Mouse (Mus musculus) neural tube, embryonic 11.5 days (tissue): ENCODE data around the gene Gm11985. TPM values are rescaled to one million over a fixed set of nuclear protein-coding genes. Genes with fewer than 3 reads are reported as not detected.

Source experiments
- ATAC-seq: fragments of 200-750 bp; cut with Nextera tagmentation; 2 replicates; pipeline ENCODE4 v1.8.0; 2017; ENCODE audit warnings: moderate number of reproducible peaks, mild to moderate bottlenecking, moderate TSS enrichment, moderate library complexity; ENCODE audit not compliant: insufficient read depth, low FRiP score, low TSS enrichment
- DNase-seq: peaks from one replicate; pipeline ENCODE4 v3.0.0-alpha.2; 2015; ENCODE audit warnings: low spot score
- H3K27ac ChIP-seq: fragments of 300-500 bp; sonication (generic); 2 replicates; pipeline ENCODE4 v1.5.1; 2014; ENCODE audit warnings: low read depth, mild to moderate bottlenecking, low read length
- H3K27me3 ChIP-seq: fragments of 300-500 bp; sonication (generic); 2 replicates; pipeline ENCODE4 v1.6.1; 2014; ENCODE audit warnings: mild to moderate bottlenecking, low read length, mixed read lengths; ENCODE audit not compliant: control insufficient read depth, insufficient read depth
- H3K36me3 ChIP-seq: fragments of 300-500 bp; sonication (generic); 2 replicates; pipeline ENCODE4 v1.6.1; 2014; ENCODE audit warnings: mild to moderate bottlenecking, low read length, moderate library complexity, mixed read lengths; ENCODE audit not compliant: control insufficient read depth, insufficient read depth
- H3K4me1 ChIP-seq: fragments of 300-500 bp; sonication (generic); 2 replicates; pipeline ENCODE4 v1.6.1; 2014; ENCODE audit warnings: low read length, mixed read lengths; ENCODE audit not compliant: control insufficient read depth, insufficient read depth
- H3K4me2 ChIP-seq: fragments of 300-500 bp; sonication (generic); 2 replicates; pipeline ENCODE4 v1.6.1; 2014; ENCODE audit warnings: low read depth, mild to moderate bottlenecking, moderate library complexity
- H3K4me3 ChIP-seq: fragments of 300-500 bp; sonication (generic); 2 replicates; pipeline ENCODE4 v1.5.1; 2014; ENCODE audit warnings: low read depth, low read length
- H3K9ac ChIP-seq: fragments of 300-500 bp; sonication (generic); 2 replicates; pipeline ENCODE4 v1.6.1; 2014; ENCODE audit warnings: mild to moderate bottlenecking, low read length
- H3K9me3 ChIP-seq: fragments of 300-500 bp; sonication (generic); 2 replicates; pipeline ENCODE4 v1.6.1; 2016; ENCODE audit warnings: low read length; ENCODE audit not compliant: control insufficient read depth
- WGBS: fragments of 180-500 bp; shearing (Covaris S2); extraction: QIAGEN DNeasy Blood & Tissue Kit; methylation state at CpG from one replicate; pipeline ENCODE4 v1.1.7; 2014; 5-methylcytosine and 5-hydroxymethylcytosine counted together
- polyA plus RNA-seq: library from polyadenylated mRNA; unstranded; fragments of >200 nt; fragmentation: Nextera tagmentation; extraction: Ambion mirVana; gene quantifications from 2 replicates; pipeline ENCODE4 v1.2.1, GENCODE M21; 2014

Gm11985 gene
- polyA plus RNA-seq, 1 experiment from 2014 or later = not detected

GRCm38 (mm10) chr11:7158196-7158595 is 30.2 kb downstream of the Gm11985 start:
- no peak for DNase-seq
- no peaks in the 10 kb centered on the region for H3K27me3 ChIP-seq
- no peak overlapping the region for H3K4me3 ChIP-seq
- WGBS = 91% methylated on average over 6 of the region's 6 CpGs
- no peak overlapping the region for H3K4me2 ChIP-seq
- H3K27ac ChIP-seq = no peak overlapping the region
- no peak overlapping the region for H3K9ac ChIP-seq
- H3K36me3 ChIP-seq = no peaks in the 10 kb centered on the region
- no peaks in the 10 kb centered on the region for H3K9me3 ChIP-seq
- ATAC-seq = no peak
- no peaks in the 10 kb centered on the region for H3K4me1 ChIP-seq

- no peak overlapping the region for H3K4me3 ChIP-seq
- no peak for ATAC-seq
- no peaks in the 10 kb centered on the region for H3K27me3 ChIP-seq
- no peak for DNase-seq
- no peaks in the 10 kb centered on the region for H3K4me1 ChIP-seq
- WGBS = 62% methylated on average over 4 of the region's 4 CpGs
- H3K36me3 ChIP-seq = no peaks in the 10 kb centered on the region
- no peak overlapping the region for H3K27ac ChIP-seq
- no peaks in the 10 kb centered on the region for H3K9me3 ChIP-seq
- H3K4me2 ChIP-seq = no peak overlapping the region
- no peak overlapping the region for H3K9ac ChIP-seq
Observed at GRCm38 (mm10) chr11:7156427-7156826, 31.9 kb downstream of the Gm11985 start.

- ATAC-seq (no peak), DNase-seq (no peak)
- H3K9ac ChIP-seq = no peak overlapping the region
- no peak overlapping the region for H3K4me3 ChIP-seq
- no peaks in the 10 kb centered on the region for H3K4me1 ChIP-seq
- no peak overlapping the region for H3K27ac ChIP-seq
- no peaks in the 10 kb centered on the region for H3K36me3 ChIP-seq
- 86% methylated on average over 8 of the region's 8 CpGs for WGBS
- H3K27me3 ChIP-seq = no peaks in the 10 kb centered on the region
- H3K4me2 ChIP-seq = no peak overlapping the region
- H3K9me3 ChIP-seq = no peaks in the 10 kb centered on the region
Observed at GRCm38 (mm10) chr11:7153081-7153480, 35.3 kb downstream of the Gm11985 start.

GRCm38 (mm10) chr11:7152371-7152770 is 36.0 kb downstream of the Gm11985 start:
- Histone ChIP-seq H3K4me2 (no peak overlapping the region), H3K4me1 (no peaks in the 10 kb centered on the region), H3K27ac (no peak overlapping the region), H3K36me3 (no peaks in the 10 kb centered on the region), H3K4me3 (no peak overlapping the region), H3K27me3 (no peaks in the 10 kb centered on the region), H3K9me3 (no peaks in the 10 kb centered on the region), H3K9ac (no peak overlapping the region)
- no peak for ATAC-seq
- no peak for DNase-seq
- 90% methylated on average over 12 of the region's 12 CpGs for WGBS

DNA sequence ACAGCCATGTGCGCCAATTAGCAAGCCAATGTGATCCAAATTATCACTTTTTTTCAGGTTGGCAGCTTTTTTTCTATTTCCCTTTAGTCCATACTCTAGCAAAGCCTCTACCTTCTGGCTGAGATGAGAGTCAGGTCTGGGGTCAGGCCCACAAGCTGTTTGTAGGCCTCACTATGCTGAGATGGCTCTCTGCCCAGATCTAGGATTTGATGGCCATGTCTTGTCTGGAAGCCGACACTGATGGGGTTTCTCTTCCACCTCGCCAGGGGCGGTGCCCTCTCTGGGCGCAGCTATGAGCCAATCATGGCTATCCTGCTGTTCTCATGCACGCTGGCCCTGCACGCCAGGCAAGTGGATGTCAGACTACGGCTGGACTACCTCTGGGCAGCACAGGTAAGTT is 37.9 kb downstream of the Gm11985 start:
- no peak overlapping the region for H3K9ac ChIP-seq
- no peak overlapping the region for H3K4me2 ChIP-seq
- H3K4me1 ChIP-seq = no peaks in the 10 kb centered on the region
- H3K4me3 ChIP-seq = no peak overlapping the region
- ATAC-seq = no peak
- 94% methylated on average over 8 of the region's 8 CpGs for WGBS
- no peak for DNase-seq
- no peaks in the 10 kb centered on the region for H3K9me3 ChIP-seq
- no peaks in the 10 kb centered on the region for H3K36me3 ChIP-seq
- H3K27ac ChIP-seq = no peak overlapping the region
- H3K27me3 ChIP-seq = no peaks in the 10 kb centered on the region

GRCm38 (mm10) chr11:7149471-7149870 is 38.9 kb downstream of the Gm11985 start:
- H3K27ac ChIP-seq = no peak overlapping the region
- DNase-seq (no peak), ATAC-seq (no peak)
- H3K4me3 ChIP-seq = no peak overlapping the region
- H3K4me2 ChIP-seq = no peak overlapping the region
- no peaks in the 10 kb centered on the region for H3K27me3 ChIP-seq
- H3K36me3 ChIP-seq = no peaks in the 10 kb centered on the region
- H3K4me1 ChIP-seq = no peaks in the 10 kb centered on the region
- H3K9me3 ChIP-seq = no peaks in the 10 kb centered on the region
- no peak overlapping the region for H3K9ac ChIP-seq
- WGBS = 72% methylated on average over 7 of the region's 7 CpGs

DNA sequence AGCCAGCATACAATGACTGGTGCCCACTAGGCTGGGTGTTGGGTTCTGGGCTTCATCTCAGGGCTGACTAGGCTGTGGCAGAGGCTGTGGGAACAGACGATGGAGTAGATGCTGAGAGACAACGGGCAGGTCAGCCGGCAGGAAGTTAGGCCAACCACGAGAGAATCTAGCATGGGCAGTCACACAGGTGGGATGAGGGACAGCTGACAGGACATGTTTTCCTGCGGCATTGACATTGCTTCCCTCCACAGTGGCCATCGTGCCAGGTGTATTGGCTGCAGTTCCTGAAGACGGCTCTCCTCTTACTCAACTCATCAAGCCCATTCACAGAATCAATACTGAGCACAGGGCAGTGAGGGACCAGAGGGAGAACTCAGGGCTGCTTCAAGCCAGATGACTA is 40.4 kb downstream of the Gm11985 start:
- Histone ChIP-seq H3K4me2 (no peak overlapping the region), H3K27me3 (no peaks in the 10 kb centered on the region), H3K9ac (no peak overlapping the region), H3K27ac (no peak overlapping the region), H3K4me3 (no peak overlapping the region), H3K9me3 (no peaks in the 10 kb centered on the region), H3K36me3 (no peaks in the 10 kb centered on the region), H3K4me1 (no peaks in the 10 kb centered on the region)
- WGBS = 89% methylated on average over 7 of the region's 7 CpGs
- ATAC-seq (no peak), DNase-seq (no peak)

GRCm38 (mm10) chr11:7147536-7147935 is 40.8 kb downstream of the Gm11985 start:
- Histone ChIP-seq H3K9me3 (no peaks in the 10 kb centered on the region), H3K9ac (no peak overlapping the region), H3K27ac (no peak overlapping the region), H3K4me2 (no peak overlapping the region), H3K4me3 (no peak overlapping the region), H3K36me3 (no peaks in the 10 kb centered on the region), H3K27me3 (no peaks in the 10 kb centered on the region), H3K4me1 (no peaks in the 10 kb centered on the region)
- DNase-seq (no peak), ATAC-seq (no peak)
- 88% methylated on average over 8 of the region's 8 CpGs for WGBS

DNA sequence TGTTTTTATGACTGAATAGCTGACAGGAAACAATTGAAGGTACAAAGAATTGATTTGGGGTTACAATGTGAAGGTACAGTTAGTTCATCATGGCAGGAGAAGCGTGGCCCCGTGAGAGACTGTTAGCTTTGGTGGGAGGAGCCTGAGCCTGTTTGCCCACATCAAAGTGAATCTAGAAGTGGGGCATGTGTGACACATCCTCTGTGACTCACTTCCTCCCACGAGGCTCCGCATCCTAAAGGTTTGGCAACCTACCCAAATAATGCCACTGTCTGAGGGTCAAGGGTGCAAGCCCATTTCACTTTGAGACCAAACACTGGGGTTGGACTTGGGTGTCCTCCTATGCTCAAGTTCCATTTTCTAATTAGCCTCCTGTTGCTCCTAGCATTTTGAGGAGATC is 43.1 kb downstream of the Gm11985 start:
- ATAC-seq (no peak), DNase-seq (no peak)
- Histone ChIP-seq H3K4me2 (no peak overlapping the region), H3K27me3 (no peaks in the 10 kb centered on the region), H3K4me1 (no peaks in the 10 kb centered on the region), H3K27ac (no peak overlapping the region), H3K4me3 (no peak overlapping the region), H3K9ac (no peak overlapping the region), H3K36me3 (no peaks in the 10 kb centered on the region), H3K9me3 (no peaks in the 10 kb centered on the region)
- 71% methylated on average over 4 of the region's 4 CpGs for WGBS
